Mouse (Mus musculus): ENCODE data around the gene Gm7697.
"Not testable (repeated sequence)": the region's sequence is repeated elsewhere in the genome, so short reads cannot be mapped to it uniquely, and the experiment has no call there.

- not testable (repeated sequence) for TF ChIP-seq EP300, CTCF (IDR thresholded peaks at IDR 0.05; ENCODE audit: low read depth)
Measured at GRCm38 (mm10) chr8:69551249-69551648, 28.5 kb upstream of the Gm7697 start.

All from liver, embryonic 14.5 days (tissue).